8 mouse cellular contexts compared by ENCODE assay signal in genomic region chr9:31559506-31560225, GRCm38 (mm10).
DNase-seq lines count a peak whose midpoint lies in the region; ATAC-seq and TF ChIP-seq lines count a peak whose summit lies in the region.

No protein-coding gene starts in this region.

- H3K4me2 ChIP-seq in forebrain, embryonic 16.5 days (ENCODE audit: low read length), result peak overlapping the region; percentile 67

- no peak for ATAC-seq in G1E (ENCODE audit: extremely low read depth, insufficient number of reproducible peaks, low FRiP score, poor library complexity, severe bottlenecking)
- ATAC-seq in forebrain, embryonic 16.5 days, result peak; percentile 91
- 0 out of 2 replicates have a peak, but pooled peaks have one; percentile 30 for ATAC-seq in neutrophil, adult 5-6 weeks (ENCODE audit: extremely low read depth, insufficient number of reproducible peaks, low FRiP score, poor library complexity, severe bottlenecking)

- H3K4me3 ChIP-seq in G1E (ENCODE audit: low read depth, low read length), result no peak overlapping the region
- peak overlapping the region; percentile 34 for H3K4me3 ChIP-seq in forebrain, embryonic 16.5 days (replicated peaks; ENCODE audit: low read length)
- peak overlapping the region; percentile 36 for H3K4me3 ChIP-seq in layer of hippocampus, adult 2 months

- H3K9ac ChIP-seq in forebrain, embryonic 16.5 days (replicated peaks; ENCODE audit: low read depth, low read length), result peak overlapping the region; percentile 57

- H3K9me3 ChIP-seq in G1E (replicated peaks), result no peaks in the 10 kb centered on the region
- H3K9me3 ChIP-seq in forebrain, embryonic 16.5 days (ENCODE audit: control insufficient read depth, low read length), result no peaks in the 10 kb centered on the region

- no peaks in the 10 kb centered on the region for H3K4me1 ChIP-seq in G1E (ENCODE audit: insufficient read depth, low read depth, low read length)
- peaks cover 5% of the 10 kb centered on the region for H3K4me1 ChIP-seq in forebrain, embryonic 16.5 days (replicated peaks; ENCODE audit: control insufficient read depth, insufficient read depth, low read length)

- WGBS in forebrain, embryonic 16.5 days, result 33% methylated on average over 18 of the region's 18 CpGs

- intact Hi-C loops in heart, postnatal 36 days (cut with DNase I), result loop anchor here (1.0 to 5.0 kb wide), 2 partner anchors 367 to 598 kb away; no protein-coding TSS in a partner anchor

- no peak overlapping the region for H3K27ac ChIP-seq in forebrain, embryonic 16.5 days (ENCODE audit: low read length)
- H3K27ac ChIP-seq in layer of hippocampus, adult 2 months, result peak overlapping the region; percentile 43

- no peaks in the 10 kb centered on the region for H3K27me3 ChIP-seq in G1E (ENCODE audit: insufficient read depth, low read length)
- H3K27me3 ChIP-seq in forebrain, embryonic 16.5 days (replicated peaks; ENCODE audit: control insufficient read depth, insufficient read depth, low read length), result peaks cover 2% of the 10 kb centered on the region; the same call in 1 of the 2 replicates

- TF ChIP-seq CTCF in G1E (IDR thresholded peaks at IDR 0.05; ENCODE audit: low read depth, low read length), result peak; percentile 86
- peak; percentile 97 for TF ChIP-seq CTCF in layer of hippocampus, adult 2 months (conservative IDR thresholded peaks at IDR 0.05)

- H3K36me3 ChIP-seq in G1E (replicated peaks), result no peaks in the 10 kb centered on the region
- H3K36me3 ChIP-seq in forebrain, embryonic 16.5 days (ENCODE audit: control insufficient read depth, insufficient read depth), result no peaks in the 10 kb centered on the region

- DNase-seq in G1E (ENCODE audit: low spot score), result peak; percentile 7
- DNase-seq in cerebellum, adult 11 months, result peak; percentile 39
- DNase-seq in heart, postnatal 36 days, result peak; percentile 67 to 74
- DNase-seq in layer of hippocampus, adult 2 months (ENCODE audit: low spot score in 2 of 2), result peak; percentile 69 to 80
- peak; percentile 58 to 67 for DNase-seq in lung, adult 18-20 months
- peak; percentile 78 for DNase-seq in thymus, postnatal 0 days (ENCODE audit: low spot score)

Comparison
In these comparisons a context has a peak if more than half of its experiments do, and no peak if none do; other contexts are left out.
1. DNase-seq: peak in every context shown above with its lines; median percentile 78 in thymus, postnatal 0 days; 74 in layer of hippocampus, adult 2 months; 70 in heart, postnatal 36 days; 62 in lung, adult 18-20 months; 39 in cerebellum, adult 11 months; 7 in G1E.